Mouse (Mus musculus): Measurements from ENCODE around the gene Mfap5.

DNA sequence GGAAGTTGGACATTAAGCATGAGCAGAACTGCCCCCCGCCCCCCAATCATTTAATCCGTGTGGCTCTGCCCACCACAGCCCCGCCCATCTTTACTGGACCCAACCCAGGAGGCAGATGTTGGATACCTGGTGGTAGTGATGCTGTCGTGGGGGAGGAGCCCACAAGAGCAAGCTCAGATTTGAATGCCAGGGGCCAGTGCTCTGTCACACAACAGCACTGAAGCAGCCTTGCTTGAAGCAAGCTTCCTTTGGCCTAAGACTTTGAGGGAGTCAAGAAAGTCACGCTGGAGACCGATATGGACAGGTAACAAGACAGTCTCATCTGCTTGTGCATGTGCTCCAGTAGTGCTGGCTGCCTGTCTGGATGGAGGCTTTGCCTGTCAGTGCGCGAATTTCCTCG is 48.0 kb downstream of the Mfap5 start, which contains the start of gene Aicda:
- no peak for TF ChIP-seq CTCF (conservative IDR thresholded peaks at IDR 0.05; ENCODE audit: low read length)
- no peak for TF ChIP-seq NANOG (IDR thresholded peaks at IDR 0.05; ENCODE audit: borderline replicate concordance, low read length)
